Mouse (Mus musculus) liver, embryonic 14.5 days (tissue): Measurements from ENCODE around the gene Mtfr1l. TPM values are rescaled to one million over a fixed set of nuclear protein-coding genes. Genes with fewer than 3 reads are reported as not detected.

ENCODE experiments used
- ATAC-seq: fragments of 200-750 bp; cut with Nextera tagmentation; 2 replicates; pipeline ENCODE4 v1.8.0; 2017; ENCODE audit warnings: moderate number of reproducible peaks, mild to moderate bottlenecking, moderate library complexity; ENCODE audit not compliant: insufficient read depth
- DNase-seq, 3 experiments: peaks; one replicate each; pipeline ENCODE4 v3.0.0-alpha.2; 2012 to 2013; ENCODE audit warnings: low read depth in 3 of 3, low spot score in 3 of 3
- H3K27ac ChIP-seq: fragments of 300-500 bp; sonication (generic); 2 replicates; pipeline ENCODE4 v1.5.1; 2014; ENCODE audit warnings: moderate library complexity, mild to moderate bottlenecking, control low read depth, inconsistent platforms
- H3K27me3 ChIP-seq: fragments of 300-500 bp; sonication (generic); 2 replicates; pipeline ENCODE4 v1.6.1; 2014; ENCODE audit warnings: mild to moderate bottlenecking, low read length, moderate library complexity; ENCODE audit not compliant: control insufficient read depth, insufficient read depth
- H3K36me3 ChIP-seq: fragments of 300-500 bp; sonication (generic); replicated peaks from 2 replicates; pipeline ENCODE4 v1.6.1; 2014; ENCODE audit warnings: low read depth; ENCODE audit not compliant: control insufficient read depth, insufficient read depth
- H3K4me1 ChIP-seq, 2 experiments: fragments of 200-500 bp in 1 of 2; fragments of 300-500 bp in 1 of 2; sonication (generic) in 1 of 2; replicated peaks; 2 replicates each; pipeline ENCODE4 v1.6.1; 2012 to 2014; ENCODE audit warnings: antibody characterized with exemption in 1 of 2, inconsistent platforms in 1 of 2, low read length in 1 of 2; ENCODE audit not compliant: control insufficient read depth in 2 of 2, insufficient read depth in 2 of 2
- H3K4me2 ChIP-seq: fragments of 300-500 bp; sonication (generic); 2 replicates; pipeline ENCODE4 v1.6.1; 2014; ENCODE audit warnings: low read depth, mild to moderate bottlenecking, control low read depth, moderate library complexity
- H3K4me3 ChIP-seq, 2 experiments: fragments of 200-500 bp in 1 of 2; fragments of 300-500 bp in 1 of 2; sonication (generic) in 1 of 2; 2 replicates each; pipeline ENCODE4 v1.5.1; 2012 to 2014; ENCODE audit warnings: low read depth in 2 of 2, low read length in 2 of 2, mild to moderate bottlenecking in 2 of 2, control low read depth in 1 of 2, inconsistent platforms in 1 of 2, moderate library complexity in 1 of 2; ENCODE audit not compliant: insufficient read depth in 1 of 2
- H3K9ac ChIP-seq: fragments of 300-500 bp; sonication (generic); replicated peaks from 2 replicates; pipeline ENCODE4 v1.6.1; 2014; ENCODE audit warnings: mild to moderate bottlenecking, control low read depth, moderate library complexity
- H3K9me3 ChIP-seq: fragments of 300-500 bp; sonication (generic); 2 replicates; pipeline ENCODE4 v1.6.1; 2016; ENCODE audit warnings: low read length, mixed read lengths; ENCODE audit not compliant: control insufficient read depth
- CTCF ChIP-seq: IDR thresholded peaks from 2 replicates; pipeline ENCODE4 v1.5.1; 2016; ENCODE audit warnings: antibody characterized with exemption, low read depth, control low read depth
- EP300 ChIP-seq: IDR thresholded peaks from 2 replicates; pipeline ENCODE4 v1.6.1; 2016; ENCODE audit warnings: antibody characterized with exemption, low read depth
- WGBS: fragments of 180-500 bp; shearing (Covaris S2); extraction: QIAGEN DNeasy Blood & Tissue Kit; methylation state at CpG from one replicate; pipeline ENCODE4 v1.1.7; 2014; ENCODE audit not compliant: insufficient replicate concordance; 5-methylcytosine and 5-hydroxymethylcytosine counted together
- polyA plus RNA-seq, 2 experiments: library from polyadenylated mRNA; depleted of rRNA in 1 of 2; stranded (reverse) in 1 of 2; unstranded in 1 of 2; fragments of >200 nt; fragmentation: Nextera tagmentation in 1 of 2; extraction: Ambion mirVana in 1 of 2; gene quantifications; 2 replicates each; pipeline versions ENCODE4 v1.2.1 to v1.2.3; 2012 to 2014

Mtfr1l gene
- polyA plus RNA-seq, 2 experiments, result 28.4 to 41.6 TPM

GRCm38 (mm10) chr4:134518541-134518940, 16.6 kb downstream of the Mtfr1l start:
- no peak overlapping the region for H3K4me3 ChIP-seq
- H3K9ac ChIP-seq, result no peak overlapping the region
- no peaks in the 10 kb centered on the region for H3K27me3 ChIP-seq
- H3K27ac ChIP-seq, result no peak overlapping the region
- ATAC-seq (no peak), DNase-seq (no peak)
- H3K4me1 ChIP-seq, result peaks cover 27 to 36% of the 10 kb centered on the region in 2 experiments
- peaks cover 42% of the 10 kb centered on the region for H3K36me3 ChIP-seq
- no peak overlapping the region for H3K4me2 ChIP-seq
- TF ChIP-seq EP300, result no peak
- TF ChIP-seq CTCF, result no peak
- H3K9me3 ChIP-seq, result no peaks in the 10 kb centered on the region
- WGBS, result 84% methylated on average over 4 of the region's 4 CpGs

GRCm38 (mm10) chr4:134517719-134518118, 17.5 kb downstream of the Mtfr1l start:
- Histone ChIP-seq H3K9ac (no peak overlapping the region), H3K36me3 (peaks cover 34% of the 10 kb centered on the region), H3K9me3 (no peaks in the 10 kb centered on the region), H3K27ac (no peak overlapping the region), H3K4me3 (no peak overlapping the region), H3K27me3 (no peaks in the 10 kb centered on the region), H3K4me1 (peaks cover 30 to 40% of the 10 kb centered on the region in 2 experiments), H3K4me2 (no peak overlapping the region)
- WGBS, result 66% methylated on average over 10 of the region's 10 CpGs
- DNase-seq (no peak), ATAC-seq (no peak)
- no peak for TF ChIP-seq CTCF
- TF ChIP-seq EP300, result no peak

DNA sequence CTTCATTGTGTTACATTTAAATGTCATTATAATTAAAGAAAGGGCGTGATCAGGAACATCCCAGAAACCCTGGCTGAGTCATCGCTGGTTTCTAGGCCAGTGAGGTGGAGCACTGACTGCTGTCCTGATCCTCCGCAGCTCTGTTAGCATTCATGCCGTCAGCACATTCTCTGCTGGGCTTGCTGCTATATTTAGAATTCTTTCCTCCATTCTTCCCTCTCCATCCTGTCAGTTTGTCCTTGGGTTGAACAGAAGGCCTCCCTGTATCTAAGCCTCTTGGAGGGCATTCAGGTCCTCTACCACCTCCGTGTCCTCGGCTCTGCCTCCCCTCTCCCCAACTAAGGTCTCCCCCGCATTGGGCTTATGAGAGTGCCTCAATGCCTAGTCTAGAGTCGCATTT, 18.2 kb downstream of the Mtfr1l start:
- 60% methylated on average over 8 of the region's 8 CpGs for WGBS
- TF ChIP-seq EP300, result no peak
- no peak for TF ChIP-seq CTCF
- no peak overlapping the region; the same call in 1 of the 2 replicates for H3K27ac ChIP-seq
- H3K9me3 ChIP-seq, result no peaks in the 10 kb centered on the region
- DNase-seq, result no peak
- peaks cover 35 to 44% of the 10 kb centered on the region in 2 experiments for H3K4me1 ChIP-seq
- ATAC-seq, result no peak
- H3K36me3 ChIP-seq, result peaks cover 31% of the 10 kb centered on the region
- H3K27me3 ChIP-seq, result no peaks in the 10 kb centered on the region
- no peak overlapping the region; the same call in 1 of the 2 replicates for H3K9ac ChIP-seq
- H3K4me3 ChIP-seq, result no peak overlapping the region
- peak overlapping the region; percentile 20; the same call in 1 of the 2 replicates for H3K4me2 ChIP-seq

DNA sequence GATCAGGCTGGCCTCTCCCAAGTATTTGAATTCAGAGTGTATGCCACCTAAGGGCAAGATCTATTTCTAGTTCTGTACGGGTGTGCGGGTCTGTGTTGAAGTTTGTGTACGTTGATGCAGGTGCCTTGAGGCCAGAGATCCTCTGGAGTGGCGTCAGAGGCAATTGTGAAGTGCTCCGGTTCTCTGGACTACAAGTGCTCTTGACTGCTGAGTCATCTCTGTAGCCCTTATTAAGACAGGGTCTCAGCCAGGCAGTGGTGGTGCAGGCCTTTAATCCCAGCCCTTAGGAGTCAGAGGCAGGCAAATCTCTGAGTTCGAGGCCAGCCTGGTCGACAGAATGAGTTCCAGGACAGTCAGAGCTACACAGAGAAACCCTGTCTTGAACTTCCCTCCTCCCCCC, 19.6 kb downstream of the Mtfr1l start:
- Histone ChIP-seq H3K36me3 (peaks cover 17% of the 10 kb centered on the region), H3K27ac (peak overlapping the region; percentile 20), H3K4me2 (peak overlapping the region; percentile 79), H3K9me3 (no peaks in the 10 kb centered on the region), H3K9ac (peak overlapping the region; percentile 13; the same call in 1 of the 2 replicates), H3K4me1 (peaks cover 35 to 46% of the 10 kb centered on the region in 2 experiments), H3K27me3 (no peaks in the 10 kb centered on the region), H3K4me3 (no peak overlapping the region)
- DNase-seq (no peak), ATAC-seq (no peak)
- TF ChIP-seq CTCF, result no peak
- no peak for TF ChIP-seq EP300
- WGBS, result 53% methylated on average over 7 of the region's 7 CpGs

GRCm38 (mm10) chr4:134514309-134514930, 20.8 kb downstream of the Mtfr1l start:
- peaks cover 37 to 50% of the 10 kb centered on the region in 2 experiments for H3K4me1 ChIP-seq
- H3K27me3 ChIP-seq, result no peaks in the 10 kb centered on the region
- peak overlapping the region; percentile 56 for H3K9ac ChIP-seq
- ATAC-seq (no peak), DNase-seq (peak in 2 of 3 experiments; percentile 66 to 70)
- H3K4me3 ChIP-seq, result peak overlapping the region; percentile 28 to 70; a peak in 3 of 4 replicates
- no peaks in the 10 kb centered on the region for H3K9me3 ChIP-seq
- TF ChIP-seq CTCF (no peak), EP300 (no peak)
- peaks cover 7% of the 10 kb centered on the region for H3K36me3 ChIP-seq
- peak overlapping the region; percentile 55 for H3K27ac ChIP-seq
- peak overlapping the region; percentile 79 for H3K4me2 ChIP-seq
- 56% methylated on average over 11 of the region's 11 CpGs for WGBS
